Mouse (Mus musculus) thymus, postnatal 10 days (tissue): ENCODE measurements around the gene Ttc25.
"Not testable (repeated sequence)": the region's sequence is repeated elsewhere in the genome, so short reads cannot be mapped to it uniquely, and the experiment has no call there.

ENCODE experiments used
- DNase-seq, 2 experiments: peaks; one replicate each; pipeline ENCODE4 v3.0.0; 2021; ENCODE audit warnings: low spot score in 2 of 2

Gene Ttc25

GRCm38 (mm10) chr11:100528375-100529165 lies 16.8 kb upstream of the Ttc25 start:
- no peak for DNase-seq

- no peak for DNase-seq
Observed at GRCm38 (mm10) chr11:100533871-100534270, 11.5 kb upstream of the Ttc25 start.

- not testable (repeated sequence) for DNase-seq
Observed at GRCm38 (mm10) chr11:100534411-100534810, 11.0 kb upstream of the Ttc25 start.

GRCm38 (mm10) chr11:100534821-100535220 lies 10.6 kb upstream of the Ttc25 start:
- DNase-seq, result not testable (repeated sequence)

GRCm38 (mm10) chr11:100535996-100536395 lies 9.4 kb upstream of the Ttc25 start:
- no peak for DNase-seq

- no peak for DNase-seq
Observed at GRCm38 (mm10) chr11:100536466-100536865, 8.9 kb upstream of the Ttc25 start.

- no peak for DNase-seq
Observed at GRCm38 (mm10) chr11:100540966-100541365, 4.4 kb upstream of the Ttc25 start.

- DNase-seq, result no peak
Observed at GRCm38 (mm10) chr11:100541577-100541976, 3.8 kb upstream of the Ttc25 start.

GRCm38 (mm10) chr11:100545746-100546085 lies 309 bp downstream of the Ttc25 start:
- no peak for DNase-seq

- no peak for DNase-seq
Observed at GRCm38 (mm10) chr11:100546955-100547354, 1.5 kb downstream of the Ttc25 start.

GRCm38 (mm10) chr11:100548141-100548540 lies 2.7 kb downstream of the Ttc25 start:
- no peak for DNase-seq

- DNase-seq, result no peak
Observed at GRCm38 (mm10) chr11:100549466-100549865, 4.1 kb downstream of the Ttc25 start.

- no peak for DNase-seq
Observed at GRCm38 (mm10) chr11:100550101-100550500, 4.7 kb downstream of the Ttc25 start.

GRCm38 (mm10) chr11:100552842-100553241 lies 7.4 kb downstream of the Ttc25 start:
- no peak for DNase-seq

GRCm38 (mm10) chr11:100555583-100555982 lies 10.2 kb downstream of the Ttc25 start:
- DNase-seq, result peak; percentile 62 to 76

- DNase-seq, result no peak
Observed at GRCm38 (mm10) chr11:100557563-100557962, 12.2 kb downstream of the Ttc25 start.

GRCm38 (mm10) chr11:100559476-100559875 lies 14.1 kb downstream of the Ttc25 start:
- DNase-seq, result no peak

GRCm38 (mm10) chr11:100561748-100562147 lies 16.3 kb downstream of the Ttc25 start:
- DNase-seq, result no peak

GRCm38 (mm10) chr11:100564297-100564696 lies 18.9 kb downstream of the Ttc25 start:
- no peak for DNase-seq

GRCm38 (mm10) chr11:100564703-100565102 lies 19.3 kb downstream of the Ttc25 start:
- no peak for DNase-seq

GRCm38 (mm10) chr11:100567229-100567628 lies 21.8 kb downstream of the Ttc25 start:
- DNase-seq, result no peak

GRCm38 (mm10) chr11:100567815-100568245 lies 22.4 kb downstream of the Ttc25 start:
- no peak for DNase-seq

GRCm38 (mm10) chr11:100568692-100569091 lies 23.3 kb downstream of the Ttc25 start:
- no peak for DNase-seq

GRCm38 (mm10) chr11:100569789-100570188 lies 24.4 kb downstream of the Ttc25 start:
- no peak for DNase-seq
